Mouse (Mus musculus) limb, embryonic 13.5 days (tissue): Measurements from ENCODE around the gene Cyp2w1. TPM values are rescaled to one million over a fixed set of nuclear protein-coding genes. Genes with fewer than 3 reads are reported as not detected.
A peak's percentile ranks its signal among the peaks of the same experiment; 100 is the strongest.

Experiments used
- ATAC-seq: fragments of 200-750 bp; cut with Nextera tagmentation; 2 replicates; pipeline ENCODE4 v1.8.0; 2017; ENCODE audit warnings: low read depth, moderate number of reproducible peaks, moderate TSS enrichment; ENCODE audit not compliant: low FRiP score
- H3K27ac ChIP-seq: fragments of 300-500 bp; sonication (generic); 2 replicates; pipeline ENCODE4 v1.5.1; 2015; ENCODE audit warnings: inconsistent platforms, mild to moderate bottlenecking, moderate library complexity
- H3K27me3 ChIP-seq: fragments of 300-500 bp; sonication (generic); 2 replicates; pipeline ENCODE4 v1.6.1; 2015; ENCODE audit warnings: mild to moderate bottlenecking, inconsistent platforms
- H3K36me3 ChIP-seq: fragments of 300-500 bp; sonication (generic); 2 replicates; pipeline ENCODE4 v1.6.1; 2015; ENCODE audit warnings: inconsistent platforms, mild to moderate bottlenecking, moderate library complexity
- H3K4me1 ChIP-seq: fragments of 300-500 bp; sonication (generic); 2 replicates; pipeline ENCODE4 v1.6.1; 2015; ENCODE audit warnings: inconsistent platforms
- H3K4me2 ChIP-seq: fragments of 300-500 bp; sonication (generic); replicated peaks from 2 replicates; pipeline ENCODE4 v1.6.1; 2015; ENCODE audit warnings: inconsistent platforms, mild to moderate bottlenecking, moderate library complexity
- H3K4me3 ChIP-seq: fragments of 300-500 bp; sonication (generic); 2 replicates; pipeline ENCODE4 v1.5.1; 2015; ENCODE audit warnings: moderate library complexity, mild to moderate bottlenecking, inconsistent platforms
- H3K9ac ChIP-seq: fragments of 300-500 bp; sonication (generic); 2 replicates; pipeline ENCODE4 v1.6.1; 2015; ENCODE audit warnings: mild to moderate bottlenecking, inconsistent platforms
- H3K9me3 ChIP-seq: fragments of 300-500 bp; sonication (generic); 2 replicates; pipeline ENCODE4 v1.6.1; 2016; ENCODE audit warnings: inconsistent platforms
- WGBS: fragments of 180-500 bp; shearing (Covaris S2); methylation state at CpG from one replicate; pipeline ENCODE4 v1.1.7; 2015; 5-methylcytosine and 5-hydroxymethylcytosine counted together
- polyA plus RNA-seq: library from polyadenylated mRNA; unstranded; fragments of >200 nt; fragmentation: Nextera tagmentation; extraction: Ambion mirVana; gene quantifications from 2 replicates; pipeline ENCODE4 v1.2.1, GENCODE M21; 2015

Gene Cyp2w1
- polyA plus RNA-seq, 1 experiment from 2014 or later, result 4.5 TPM

DNA sequence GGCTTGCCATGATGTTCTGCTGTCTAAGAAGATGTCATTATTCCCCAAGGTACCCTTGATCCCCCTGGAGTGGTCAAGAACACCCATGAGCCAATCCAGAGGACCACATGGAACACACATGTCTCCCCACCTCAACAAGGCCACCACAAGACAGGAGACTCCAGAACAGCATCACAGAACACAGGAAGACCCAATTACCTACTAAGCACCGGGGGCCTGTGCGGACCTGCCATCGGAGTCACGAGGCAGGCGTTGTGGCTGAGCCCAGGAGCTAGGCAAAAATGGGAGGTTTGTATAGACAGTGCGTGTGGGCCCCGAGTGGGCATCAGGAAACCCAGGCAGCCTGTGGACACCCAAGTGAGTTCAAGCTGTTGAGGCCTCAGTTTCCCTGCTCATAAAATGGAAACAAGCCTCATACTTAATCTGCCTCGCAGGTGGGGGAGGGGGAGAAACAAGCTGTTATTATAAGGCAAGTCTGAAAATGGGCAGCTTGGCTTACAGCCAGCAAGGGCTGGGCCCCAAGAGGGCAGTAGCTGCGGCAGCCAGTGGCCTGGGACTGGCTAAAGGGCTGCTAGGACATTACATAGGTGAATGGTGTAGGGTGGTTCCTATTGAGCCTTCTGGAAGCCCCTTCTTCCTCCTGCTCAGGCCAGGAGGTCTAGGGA is 29.0 kb upstream of the Cyp2w1 start:
- Histone ChIP-seq H3K4me1 (peaks cover 12% of the 10 kb centered on the region), H3K27ac (no peak overlapping the region), H3K4me3 (no peak overlapping the region), H3K27me3 (peaks cover 62% of the 10 kb centered on the region), H3K36me3 (no peaks in the 10 kb centered on the region), H3K9me3 (no peaks in the 10 kb centered on the region), H3K4me2 (no peak overlapping the region), H3K9ac (no peak overlapping the region)
- WGBS, result 76% methylated on average over 9 of the region's 9 CpGs
- ATAC-seq, result no peak

DNA sequence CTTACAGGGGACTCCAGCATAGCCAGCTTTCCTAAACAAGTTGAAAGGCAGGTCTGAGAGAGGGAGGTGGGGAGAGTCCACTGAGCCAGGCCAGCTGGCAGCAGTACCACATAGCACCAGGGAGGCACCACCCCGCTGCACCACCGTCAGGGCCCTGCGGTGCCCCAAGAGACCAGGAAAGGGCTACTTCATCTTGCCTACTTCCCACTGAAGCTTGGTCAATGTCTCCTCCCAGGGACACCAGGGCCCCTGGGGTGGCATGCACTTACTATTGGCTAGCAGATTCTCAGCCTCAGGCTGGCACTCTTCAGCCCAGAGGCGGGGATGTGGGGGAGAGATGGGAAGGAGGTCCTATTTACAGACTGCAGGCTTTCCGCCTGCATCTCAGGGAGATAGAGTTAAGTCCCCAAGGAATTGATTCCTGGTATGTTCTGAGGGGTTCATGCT is 28.3 kb upstream of the Cyp2w1 start:
- WGBS, result 74% methylated on average over 5 of the region's 5 CpGs
- no peak overlapping the region; the same call in 1 of the 2 replicates for H3K4me3 ChIP-seq
- H3K4me2 ChIP-seq, result no peak overlapping the region
- no peaks in the 10 kb centered on the region for H3K36me3 ChIP-seq
- H3K9me3 ChIP-seq, result no peaks in the 10 kb centered on the region
- ATAC-seq, result no peak
- peaks cover 12% of the 10 kb centered on the region for H3K4me1 ChIP-seq
- H3K27ac ChIP-seq, result no peak overlapping the region
- no peak overlapping the region for H3K9ac ChIP-seq
- peaks cover 63% of the 10 kb centered on the region for H3K27me3 ChIP-seq

DNA sequence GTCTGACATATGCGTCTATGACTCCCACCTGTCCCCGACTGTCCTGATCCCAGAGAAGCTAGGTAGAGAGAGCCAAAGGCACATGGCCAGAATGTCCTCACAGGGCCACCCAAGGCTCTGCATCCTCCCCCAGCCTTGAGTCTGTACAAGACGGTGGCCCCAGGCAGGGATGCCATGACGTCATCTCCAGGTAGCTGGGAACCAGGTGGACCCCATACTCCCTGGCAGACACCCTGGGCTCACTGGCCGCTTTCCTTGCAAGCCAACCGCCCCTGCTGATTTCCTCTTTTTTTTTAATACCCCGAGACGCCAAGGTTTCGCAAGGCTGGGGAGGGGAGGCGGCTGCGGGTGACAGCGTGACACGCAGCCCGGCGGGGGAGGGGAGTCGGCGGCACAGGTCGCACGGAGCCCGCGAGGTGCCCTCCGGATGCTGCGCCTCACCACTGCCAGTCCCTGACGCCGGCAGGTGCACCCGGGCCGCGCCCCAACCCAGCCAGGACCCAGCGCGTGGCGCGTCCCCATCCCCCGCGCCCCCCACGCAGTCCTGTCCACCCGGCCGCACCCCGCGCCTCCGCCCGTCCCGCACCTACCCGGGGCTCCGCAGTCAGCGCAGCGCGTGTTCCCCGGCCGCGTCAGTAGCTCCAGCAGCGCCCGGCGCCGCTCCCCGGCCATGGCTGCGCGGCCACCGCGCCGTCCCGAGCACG is 27.6 kb upstream of the Cyp2w1 start:
- peak overlapping the region; percentile 66 for H3K9ac ChIP-seq
- peak; percentile 28; the same call in 1 of the 2 replicates for ATAC-seq
- H3K4me2 ChIP-seq, result peak overlapping the region; percentile 97
- peaks cover 70% of the 10 kb centered on the region for H3K27me3 ChIP-seq
- no peaks in the 10 kb centered on the region for H3K9me3 ChIP-seq
- peaks cover 12% of the 10 kb centered on the region for H3K4me1 ChIP-seq
- no peak overlapping the region for H3K27ac ChIP-seq
- H3K4me3 ChIP-seq, result peak overlapping the region; percentile 61
- 3% methylated on average over 40 of the region's 62 CpGs for WGBS
- H3K36me3 ChIP-seq, result no peaks in the 10 kb centered on the region

DNA sequence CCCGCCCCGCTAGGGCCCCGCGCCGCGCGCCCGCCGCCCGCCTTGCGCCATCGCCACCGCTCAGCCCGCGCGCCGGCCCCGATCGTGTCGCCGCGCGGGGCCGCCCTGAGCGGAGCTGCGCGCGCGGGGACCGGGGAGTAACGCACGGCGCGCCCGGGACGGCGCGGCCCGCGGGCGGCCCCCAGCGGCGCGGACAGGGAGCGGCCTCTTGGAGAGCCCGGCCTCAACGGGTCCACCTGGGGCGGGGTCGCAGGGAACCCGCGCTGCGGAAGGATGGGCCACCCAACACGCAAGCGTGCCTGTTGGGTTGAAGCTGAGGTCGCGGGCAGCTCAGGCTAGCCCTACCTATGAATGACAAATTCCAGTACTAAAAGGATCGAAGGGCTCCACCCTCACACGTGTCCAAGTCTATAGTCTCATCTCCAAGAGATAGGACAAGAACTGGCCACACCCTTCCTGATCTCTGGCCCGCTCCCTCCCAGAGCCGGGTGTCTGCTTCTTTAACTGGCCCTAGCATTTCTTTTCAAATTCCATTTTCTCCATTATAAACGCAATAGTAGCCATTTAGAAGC is 26.9 kb upstream of the Cyp2w1 start, which contains the start of gene Adap1:
Gene Adap1 (minus strand): TSS at position 228 of the 572 bp plus-strand sequence.
- Histone ChIP-seq H3K27me3 (peaks cover 67% of the 10 kb centered on the region), H3K27ac (no peak within 1 kb of the TSS), H3K4me1 (peaks cover 12% of the 10 kb centered on the region), H3K9me3 (no peaks in the 10 kb centered on the region), H3K36me3 (no peaks in the 10 kb centered on the region), H3K4me3 (peak within 1 kb of the TSS; percentile 61), H3K9ac (peak within 1 kb of the TSS; percentile 66), H3K4me2 (peak within 1 kb of the TSS; percentile 97)
- ATAC-seq, result peak; percentile 75
- WGBS, result 3% methylated on average over 61 of the region's 61 CpGs

DNA sequence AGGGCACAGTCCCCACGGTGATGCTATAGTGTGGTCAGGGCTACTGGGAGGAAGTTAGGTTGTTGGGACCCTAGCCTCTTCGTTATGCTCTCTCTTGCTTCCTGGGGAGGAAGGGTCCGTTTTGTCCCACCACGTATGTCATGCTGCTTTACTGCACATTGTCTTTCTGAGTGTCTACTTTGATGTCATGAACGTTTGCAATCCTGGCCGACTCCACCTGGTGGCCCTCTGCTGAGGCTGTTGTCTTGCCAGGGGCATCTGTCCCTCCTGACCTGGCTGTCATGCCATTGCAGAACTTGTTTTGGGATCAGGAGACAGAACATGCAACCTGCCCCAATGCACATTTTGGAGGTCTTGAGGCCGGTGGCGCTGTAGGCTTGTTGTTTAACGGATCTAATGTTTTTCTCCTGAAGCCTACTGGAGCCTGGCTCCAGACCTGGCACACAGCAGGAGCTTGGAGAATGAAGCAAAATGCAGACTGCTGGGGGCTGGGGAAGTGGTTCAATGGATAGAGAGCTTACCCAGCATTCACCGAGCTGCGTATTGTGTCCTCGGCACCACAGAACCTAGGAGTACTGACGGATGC is 26.2 kb upstream of the Cyp2w1 start:
- Histone ChIP-seq H3K36me3 (no peaks in the 10 kb centered on the region), H3K4me3 (no peak overlapping the region), H3K27ac (no peak overlapping the region), H3K4me1 (peaks cover 12% of the 10 kb centered on the region), H3K4me2 (no peak overlapping the region), H3K27me3 (peaks cover 65% of the 10 kb centered on the region), H3K9ac (no peak overlapping the region), H3K9me3 (no peaks in the 10 kb centered on the region)
- 63% methylated on average over 13 of the region's 13 CpGs for WGBS
- no peak for ATAC-seq

DNA sequence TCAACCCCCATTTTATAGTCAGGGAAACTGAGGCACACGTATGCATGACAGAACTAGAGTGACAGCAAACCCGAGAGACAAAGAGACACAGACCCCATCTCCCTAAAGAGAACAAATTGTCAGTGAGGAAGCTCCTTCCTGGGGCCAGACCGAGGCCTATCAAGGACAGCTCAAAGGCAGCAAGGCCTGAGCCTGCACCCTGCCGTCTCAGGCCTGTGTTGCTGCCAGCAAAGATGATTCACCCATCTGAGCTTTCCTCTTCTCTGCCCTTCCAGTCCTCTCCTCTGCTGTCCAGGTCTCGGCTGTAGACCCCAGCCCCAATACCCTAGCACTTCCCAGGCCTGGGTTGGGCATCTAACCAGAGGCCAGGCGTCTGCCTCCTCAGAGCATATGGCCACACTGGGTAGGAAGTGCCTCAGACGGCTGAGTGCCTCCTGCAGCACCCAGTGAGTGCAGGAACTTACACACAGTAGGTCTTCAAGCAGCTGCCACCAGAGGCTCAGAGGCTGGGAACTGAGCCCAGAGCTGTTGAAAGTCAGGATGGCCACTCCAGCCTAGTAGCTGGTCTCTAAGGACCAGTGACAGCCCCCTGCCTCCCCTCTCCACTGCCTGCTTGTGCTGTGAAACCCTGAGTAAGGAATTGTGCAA is 25.3 kb upstream of the Cyp2w1 start:
- Histone ChIP-seq H3K27ac (no peak overlapping the region), H3K4me1 (peaks cover 12% of the 10 kb centered on the region), H3K4me3 (no peak overlapping the region), H3K9ac (no peak overlapping the region), H3K36me3 (no peaks in the 10 kb centered on the region), H3K27me3 (peaks cover 65% of the 10 kb centered on the region), H3K9me3 (no peaks in the 10 kb centered on the region), H3K4me2 (no peak overlapping the region)
- WGBS, result 74% methylated on average over 7 of the region's 7 CpGs
- ATAC-seq, result no peak

DNA sequence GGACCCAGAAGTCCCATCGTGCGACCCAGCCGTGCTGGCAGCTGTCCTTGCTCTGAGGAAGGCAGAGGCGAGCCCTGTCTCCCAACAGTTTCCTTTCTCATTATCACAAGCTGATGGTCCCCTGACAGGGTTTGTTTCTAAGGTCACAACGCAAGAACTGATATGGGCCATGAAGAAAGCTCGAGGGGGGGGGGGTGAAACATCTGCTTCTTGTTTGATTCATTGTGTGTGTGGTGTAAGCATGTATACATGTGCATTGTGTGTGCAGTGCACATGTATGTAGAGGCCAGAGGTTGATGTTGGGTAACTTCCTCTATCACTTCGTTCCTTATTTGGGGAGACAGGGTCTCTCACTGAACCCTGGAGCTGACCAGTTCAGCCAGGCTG is 24.8 kb upstream of the Cyp2w1 start:
- Histone ChIP-seq H3K4me1 (peaks cover 12% of the 10 kb centered on the region), H3K27ac (no peak overlapping the region), H3K9me3 (no peaks in the 10 kb centered on the region), H3K27me3 (peaks cover 60% of the 10 kb centered on the region), H3K36me3 (no peaks in the 10 kb centered on the region), H3K4me2 (no peak overlapping the region), H3K4me3 (no peak overlapping the region), H3K9ac (no peak overlapping the region)
- 73% methylated on average over 7 of the region's 7 CpGs for WGBS
- no peak for ATAC-seq

DNA sequence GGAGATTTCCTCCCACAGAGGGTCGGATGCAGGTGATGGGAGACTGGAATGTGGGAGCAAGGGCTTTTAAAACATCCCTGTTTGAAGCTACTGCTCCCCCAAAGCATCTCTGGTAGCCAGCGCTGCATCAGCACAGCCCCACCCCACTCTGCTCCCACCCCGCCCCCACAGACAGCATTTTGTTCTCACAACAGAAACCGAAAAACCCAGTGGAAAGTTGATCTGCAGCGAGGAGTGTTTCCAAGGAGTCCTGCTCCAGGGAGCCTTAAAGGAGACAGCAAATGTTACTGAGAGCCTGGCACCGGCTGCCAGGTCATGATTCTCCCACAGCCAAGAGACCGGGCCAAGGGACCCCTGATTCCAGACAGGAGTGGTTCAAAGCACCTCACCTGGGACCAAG is 21.7 kb upstream of the Cyp2w1 start:
- Histone ChIP-seq H3K27ac (no peak overlapping the region), H3K36me3 (peaks cover 14% of the 10 kb centered on the region), H3K27me3 (peaks cover 29% of the 10 kb centered on the region), H3K4me1 (0 out of 2 replicates have a peak, but pooled peaks cover 4% of the 10 kb centered on the region), H3K4me2 (no peak overlapping the region), H3K9me3 (no peaks in the 10 kb centered on the region), H3K9ac (no peak overlapping the region), H3K4me3 (no peak overlapping the region)
- 74% methylated on average over 7 of the region's 7 CpGs for WGBS
- ATAC-seq, result no peak

DNA sequence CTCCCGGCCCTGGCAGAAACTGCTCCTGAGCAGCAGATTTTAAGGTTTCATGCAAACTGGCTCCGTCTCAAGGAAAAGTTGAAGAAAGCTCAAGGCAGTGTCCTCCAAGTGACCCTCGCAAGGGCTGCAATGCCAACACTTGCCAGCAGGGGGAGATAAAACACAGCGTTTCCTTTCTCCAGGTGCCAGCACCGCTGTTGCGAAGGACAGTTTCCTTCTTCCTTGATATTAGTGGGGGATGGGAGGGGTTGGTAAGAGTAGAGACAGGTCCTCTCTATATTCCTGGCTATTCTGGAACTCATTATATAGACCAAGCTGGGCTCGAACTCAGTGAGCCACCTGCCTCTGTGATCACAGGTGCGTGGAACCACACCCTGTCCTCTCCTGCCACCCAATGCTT is 20.7 kb upstream of the Cyp2w1 start:
- Histone ChIP-seq H3K9ac (no peak overlapping the region), H3K4me3 (no peak overlapping the region), H3K36me3 (peaks cover 23% of the 10 kb centered on the region), H3K9me3 (no peaks in the 10 kb centered on the region), H3K4me2 (no peak overlapping the region), H3K27ac (no peak overlapping the region), H3K27me3 (peaks cover 19% of the 10 kb centered on the region), H3K4me1 (0 out of 2 replicates have a peak, but pooled peaks cover 4% of the 10 kb centered on the region)
- ATAC-seq, result no peak
- 15% methylated on average over 8 of the region's 8 CpGs for WGBS

DNA sequence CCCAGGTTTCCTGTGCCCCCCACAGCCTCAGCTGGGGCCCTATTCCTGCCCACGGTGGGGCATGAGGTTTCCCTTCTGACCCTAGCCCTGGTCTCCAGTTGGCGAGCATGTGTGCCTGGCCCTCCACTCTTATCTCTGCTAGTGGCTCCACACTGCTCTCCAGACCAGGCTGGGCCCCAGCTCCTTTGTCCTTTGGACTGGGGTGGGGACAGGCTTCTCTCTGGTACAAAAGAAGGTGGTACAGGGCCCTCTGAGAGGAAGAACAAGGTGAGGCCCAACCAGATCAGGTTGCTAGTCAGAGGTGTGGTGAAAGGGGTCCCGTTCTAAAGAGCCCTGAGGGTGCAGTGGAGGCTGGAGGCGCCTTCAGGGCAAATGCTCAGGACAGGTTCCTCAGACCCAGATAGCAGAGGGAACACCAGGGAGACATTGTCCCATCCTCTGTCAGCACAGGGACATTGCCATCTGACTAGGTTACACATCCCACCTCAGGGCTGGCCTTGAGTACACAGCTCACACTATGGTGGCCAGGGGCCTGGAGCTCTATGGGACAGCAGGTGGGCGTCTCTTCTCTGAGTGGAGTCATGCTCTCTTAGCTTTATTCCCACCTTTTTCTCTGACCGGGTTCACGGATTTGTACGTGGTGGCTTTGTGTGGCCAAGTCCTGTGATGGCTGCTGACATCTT is 19.7 kb upstream of the Cyp2w1 start:
- Histone ChIP-seq H3K36me3 (peaks cover 33% of the 10 kb centered on the region), H3K4me3 (no peak overlapping the region), H3K9me3 (no peaks in the 10 kb centered on the region), H3K9ac (no peak overlapping the region), H3K27me3 (peaks cover 9% of the 10 kb centered on the region; the same call in 1 of the 2 replicates), H3K4me2 (no peak overlapping the region), H3K4me1 (0 out of 2 replicates have a peak, but pooled peaks cover 4% of the 10 kb centered on the region), H3K27ac (no peak overlapping the region)
- 87% methylated on average over 8 of the region's 8 CpGs for WGBS
- ATAC-seq, result no peak

DNA sequence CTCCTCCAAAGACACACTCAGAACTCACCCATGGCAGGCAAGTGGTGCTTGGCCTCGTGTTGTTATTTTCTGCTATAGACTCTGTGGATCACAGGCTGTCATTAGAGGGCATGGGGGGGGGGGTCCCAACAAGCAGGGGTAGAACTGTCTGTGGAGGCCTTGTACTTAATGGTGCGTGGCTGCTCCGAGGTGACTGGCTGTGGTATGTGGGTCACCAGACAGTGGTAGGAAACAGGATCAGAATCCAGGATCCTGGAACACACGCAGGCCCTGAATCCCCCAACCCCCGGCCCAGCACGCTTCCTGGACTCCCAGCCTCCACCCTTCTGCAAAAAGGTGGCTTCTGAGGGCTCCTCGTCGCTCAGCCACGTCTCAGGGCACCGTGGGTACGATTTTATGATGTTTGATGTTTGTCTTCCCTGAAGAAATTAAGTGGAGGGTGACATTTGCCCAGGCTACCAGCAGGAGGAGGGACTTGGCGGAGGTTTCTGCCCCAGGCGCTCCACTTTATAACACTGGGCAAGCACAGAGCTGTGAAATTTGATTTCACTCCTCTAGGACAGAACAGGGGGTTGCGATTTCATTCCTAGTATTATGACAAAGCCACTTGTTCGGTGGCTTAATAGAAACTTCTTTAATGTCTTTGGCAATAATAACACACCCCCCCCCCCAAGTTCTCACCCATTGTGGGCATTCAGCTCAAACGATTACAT is 19.0 kb upstream of the Cyp2w1 start:
- peaks cover 40% of the 10 kb centered on the region for H3K36me3 ChIP-seq
- no peaks in the 10 kb centered on the region for H3K9me3 ChIP-seq
- H3K4me1 ChIP-seq, result 0 out of 2 replicates have a peak, but pooled peaks cover 4% of the 10 kb centered on the region
- no peak overlapping the region; the same call in 1 of the 2 replicates for H3K27ac ChIP-seq
- no peak overlapping the region for H3K4me2 ChIP-seq
- ATAC-seq, result no peak
- WGBS, result 69% methylated on average over 16 of the region's 16 CpGs
- 0 out of 2 replicates have a peak, but pooled peaks cover 7% of the 10 kb centered on the region for H3K27me3 ChIP-seq
- no peak overlapping the region for H3K4me3 ChIP-seq
- no peak overlapping the region for H3K9ac ChIP-seq
